Mouse (Mus musculus) liver, adult 2 months (tissue): ENCODE results near the gene Slc12a5.
A peak's percentile ranks its signal among the peaks of the same experiment; 100 is the strongest.

Source experiments
- CTCF ChIP-seq: fragments of 200-500 bp; IDR thresholded peaks from 2 replicates; pipeline ENCODE4 v1.5.1; 2011; ENCODE audit warnings: low read depth, low read length, control low read depth
- POLR2A ChIP-seq: fragments of 200-500 bp; IDR thresholded peaks from 2 replicates; pipeline ENCODE4 v1.6.1; 2011; ENCODE audit warnings: low read length, control low read depth; ENCODE audit not compliant: insufficient read depth; ENCODE audit errors: extremely low read depth

- no peak for TF ChIP-seq POLR2A
- peak; percentile 88 for TF ChIP-seq CTCF
These were observed 1.0 kb downstream of the Slc12a5 start for GRCm38 (mm10) chr2:164961506-164962182.
